Mouse (Mus musculus): ENCODE measurements around the gene Gm20388. TPM values are rescaled to one million over a fixed set of nuclear protein-coding genes. Genes with fewer than 3 reads are reported as not detected.

Gm20388 gene
- polyA plus RNA-seq, 1 experiment from 2014 or later: not detected

GRCm38 (mm10) chr8:121532381-121532780, 1621.7 kb downstream of the Gm20388 start:
- no peak for ATAC-seq (ENCODE audit: low read depth)

GRCm38 (mm10) chr8:121541862-121542261, 1631.2 kb downstream of the Gm20388 start:
- Histone ChIP-seq H3K4me1 (replicated peaks; ENCODE audit: control insufficient read depth, insufficient read depth, low read length) (no peaks in the 10 kb centered on the region), H3K27me3 (ENCODE audit: control insufficient read depth, insufficient read depth, low read depth, low read length) (no peaks in the 10 kb centered on the region), H3K4me3 (ENCODE audit: low read length) (no peak overlapping the region), H3K9ac (ENCODE audit: low read length) (no peak overlapping the region), H3K36me3 (ENCODE audit: control insufficient read depth, insufficient read depth, low read length) (no peaks in the 10 kb centered on the region), H3K9me3 (ENCODE audit: control insufficient read depth, low read length) (peaks cover 5% of the 10 kb centered on the region; the same call in 1 of the 2 replicates), H3K4me2 (ENCODE audit: low read depth, low read length) (no peak overlapping the region), H3K27ac (ENCODE audit: low read length) (no peak overlapping the region)
- 73% methylated on average over 19 of the region's 19 CpGs for WGBS
- no peak for ATAC-seq (ENCODE audit: low read depth)

More at GRCm38 (mm10) chr8:121532381-121532780, 1621.7 kb downstream of the Gm20388 start:
- Histone ChIP-seq H3K9ac (ENCODE audit: low read length) (no peak overlapping the region), H3K4me2 (ENCODE audit: low read depth, low read length) (no peak overlapping the region), H3K27me3 (ENCODE audit: control insufficient read depth, insufficient read depth, low read depth, low read length) (peaks cover 5% of the 10 kb centered on the region; the same call in 1 of the 2 replicates), H3K4me1 (replicated peaks; ENCODE audit: control insufficient read depth, insufficient read depth, low read length) (peaks cover 11% of the 10 kb centered on the region), H3K27ac (ENCODE audit: low read length) (no peak overlapping the region), H3K36me3 (ENCODE audit: control insufficient read depth, insufficient read depth, low read length) (no peaks in the 10 kb centered on the region), H3K9me3 (ENCODE audit: control insufficient read depth, low read length) (no peaks in the 10 kb centered on the region), H3K4me3 (ENCODE audit: low read length) (no peak overlapping the region)
- WGBS: 45% methylated on average over 5 of the region's 5 CpGs

- Histone ChIP-seq H3K4me2 (ENCODE audit: low read depth, low read length) (no peak overlapping the region), H3K4me3 (ENCODE audit: low read length) (no peak overlapping the region), H3K4me1 (replicated peaks; ENCODE audit: control insufficient read depth, insufficient read depth, low read length) (no peaks in the 10 kb centered on the region), H3K9ac (ENCODE audit: low read length) (no peak overlapping the region), H3K27me3 (ENCODE audit: control insufficient read depth, insufficient read depth, low read depth, low read length) (no peaks in the 10 kb centered on the region), H3K36me3 (ENCODE audit: control insufficient read depth, insufficient read depth, low read length) (no peaks in the 10 kb centered on the region), H3K9me3 (ENCODE audit: control insufficient read depth, low read length) (peaks cover 5% of the 10 kb centered on the region; the same call in 1 of the 2 replicates), H3K27ac (ENCODE audit: low read length) (no peak overlapping the region)
- 58% methylated on average over 13 of the region's 13 CpGs for WGBS
- ATAC-seq (ENCODE audit: low read depth): no peak
These were observed 1632.3 kb downstream of the Gm20388 start for GRCm38 (mm10) chr8:121542901-121543300.

GRCm38 (mm10) chr8:121544276-121544785, 1633.7 kb downstream of the Gm20388 start, which contains the start of gene 1700018B08Rik:
1700018B08Rik (minus strand) TSS chr8:121544320.
- ATAC-seq (ENCODE audit: low read depth): no peak
- Histone ChIP-seq H3K27me3 (ENCODE audit: control insufficient read depth, insufficient read depth, low read depth, low read length) (no peaks in the 10 kb centered on the region), H3K9me3 (ENCODE audit: control insufficient read depth, low read length) (peaks cover 5% of the 10 kb centered on the region; the same call in 1 of the 2 replicates), H3K4me3 (ENCODE audit: low read length) (no peak within 1 kb of the TSS), H3K4me1 (replicated peaks; ENCODE audit: control insufficient read depth, insufficient read depth, low read length) (no peaks in the 10 kb centered on the region), H3K27ac (ENCODE audit: low read length) (no peak within 1 kb of the TSS), H3K9ac (ENCODE audit: low read length) (no peak within 1 kb of the TSS), H3K4me2 (ENCODE audit: low read depth, low read length) (no peak within 1 kb of the TSS), H3K36me3 (ENCODE audit: control insufficient read depth, insufficient read depth, low read length) (no peaks in the 10 kb centered on the region)
- WGBS: 81% methylated on average over 12 of the region's 12 CpGs

- Histone ChIP-seq H3K9me3 (ENCODE audit: control insufficient read depth, low read length) (peaks cover 5% of the 10 kb centered on the region; the same call in 1 of the 2 replicates), H3K36me3 (ENCODE audit: control insufficient read depth, insufficient read depth, low read length) (no peaks in the 10 kb centered on the region), H3K9ac (ENCODE audit: low read length) (no peak overlapping the region), H3K27ac (ENCODE audit: low read length) (no peak overlapping the region), H3K4me1 (replicated peaks; ENCODE audit: control insufficient read depth, insufficient read depth, low read length) (no peaks in the 10 kb centered on the region), H3K27me3 (ENCODE audit: control insufficient read depth, insufficient read depth, low read depth, low read length) (no peaks in the 10 kb centered on the region), H3K4me2 (ENCODE audit: low read depth, low read length) (no peak overlapping the region), H3K4me3 (ENCODE audit: low read length) (no peak overlapping the region)
- ATAC-seq (ENCODE audit: low read depth): no peak
- 56% methylated on average over 11 of the region's 11 CpGs for WGBS
These were observed 1634.3 kb downstream of the Gm20388 start for GRCm38 (mm10) chr8:121544936-121545335.

- Histone ChIP-seq H3K27me3 (ENCODE audit: control insufficient read depth, insufficient read depth, low read depth, low read length) (no peaks in the 10 kb centered on the region), H3K36me3 (ENCODE audit: control insufficient read depth, insufficient read depth, low read length) (peaks cover 6% of the 10 kb centered on the region), H3K9me3 (ENCODE audit: control insufficient read depth, low read length) (no peaks in the 10 kb centered on the region), H3K27ac (ENCODE audit: low read length) (no peak overlapping the region), H3K4me1 (replicated peaks; ENCODE audit: control insufficient read depth, insufficient read depth, low read length) (no peaks in the 10 kb centered on the region), H3K4me2 (ENCODE audit: low read depth, low read length) (no peak overlapping the region), H3K9ac (ENCODE audit: low read length) (no peak overlapping the region), H3K4me3 (ENCODE audit: low read length) (no peak overlapping the region)
- peak; percentile 21 for ATAC-seq (ENCODE audit: low read depth)
- WGBS: 5% methylated on average over 7 of the region's 7 CpGs
These were observed 1636.5 kb downstream of the Gm20388 start for GRCm38 (mm10) chr8:121547132-121547531.

GRCm38 (mm10) chr8:121550056-121550455, 1639.4 kb downstream of the Gm20388 start:
- no peak overlapping the region for H3K27ac ChIP-seq (ENCODE audit: low read length)
- no peak overlapping the region for H3K9ac ChIP-seq (ENCODE audit: low read length)
- H3K4me2 ChIP-seq (ENCODE audit: low read depth, low read length): no peak overlapping the region
- H3K27me3 ChIP-seq (ENCODE audit: control insufficient read depth, insufficient read depth, low read depth, low read length): no peaks in the 10 kb centered on the region
- no peak overlapping the region for H3K4me3 ChIP-seq (ENCODE audit: low read length)
- WGBS: 66% methylated on average over 6 of the region's 6 CpGs
- peaks cover 27% of the 10 kb centered on the region for H3K36me3 ChIP-seq (ENCODE audit: control insufficient read depth, insufficient read depth, low read length)
- H3K4me1 ChIP-seq (replicated peaks; ENCODE audit: control insufficient read depth, insufficient read depth, low read length): no peaks in the 10 kb centered on the region
- no peaks in the 10 kb centered on the region for H3K9me3 ChIP-seq (ENCODE audit: control insufficient read depth, low read length)
- peak; percentile 36; the same call in 1 of the 2 replicates for ATAC-seq (ENCODE audit: low read depth)

- Histone ChIP-seq H3K4me2 (ENCODE audit: low read depth, low read length) (no peak overlapping the region), H3K36me3 (ENCODE audit: control insufficient read depth, insufficient read depth, low read length) (peaks cover 27% of the 10 kb centered on the region), H3K4me1 (replicated peaks; ENCODE audit: control insufficient read depth, insufficient read depth, low read length) (no peaks in the 10 kb centered on the region), H3K9me3 (ENCODE audit: control insufficient read depth, low read length) (no peaks in the 10 kb centered on the region), H3K4me3 (ENCODE audit: low read length) (no peak overlapping the region), H3K27me3 (ENCODE audit: control insufficient read depth, insufficient read depth, low read depth, low read length) (no peaks in the 10 kb centered on the region), H3K9ac (ENCODE audit: low read length) (no peak overlapping the region), H3K27ac (ENCODE audit: low read length) (no peak overlapping the region)
- ATAC-seq (ENCODE audit: low read depth): no peak
- 53% methylated on average over 24 of the region's 24 CpGs for WGBS
These were observed 1640.7 kb downstream of the Gm20388 start for GRCm38 (mm10) chr8:121551065-121551985.

GRCm38 (mm10) chr8:121552506-121552905, 1641.9 kb downstream of the Gm20388 start:
- no peaks in the 10 kb centered on the region for H3K9me3 ChIP-seq (ENCODE audit: control insufficient read depth, low read length)
- no peaks in the 10 kb centered on the region for H3K27me3 ChIP-seq (ENCODE audit: control insufficient read depth, insufficient read depth, low read depth, low read length)
- 74% methylated on average over 9 of the region's 9 CpGs for WGBS
- H3K4me3 ChIP-seq (ENCODE audit: low read length): no peak overlapping the region
- ATAC-seq (ENCODE audit: low read depth): no peak
- H3K27ac ChIP-seq (ENCODE audit: low read length): no peak overlapping the region
- no peak overlapping the region for H3K4me2 ChIP-seq (ENCODE audit: low read depth, low read length)
- H3K36me3 ChIP-seq (ENCODE audit: control insufficient read depth, insufficient read depth, low read length): peaks cover 27% of the 10 kb centered on the region
- H3K9ac ChIP-seq (ENCODE audit: low read length): no peak overlapping the region
- no peaks in the 10 kb centered on the region for H3K4me1 ChIP-seq (replicated peaks; ENCODE audit: control insufficient read depth, insufficient read depth, low read length)
